Mouse (Mus musculus) C2C12 (cell line): ENCODE data around the gene Zc3h10. TPM values are rescaled to one million over a fixed set of nuclear protein-coding genes. Genes with fewer than 3 reads are reported as not detected.

ENCODE experiments used
- H3K27me3 ChIP-seq: one replicate; pipeline ENCODE4 v1.6.1; 2011; ENCODE audit not compliant: control insufficient read depth, insufficient read depth, insufficient read length
- H3K36me3 ChIP-seq: one replicate; pipeline ENCODE4 v1.6.1; 2011; ENCODE audit not compliant: control insufficient read depth, insufficient read depth
- H3K4me3 ChIP-seq: one replicate; pipeline ENCODE4 v1.5.1; 2011; ENCODE audit warnings: mild to moderate bottlenecking, control low read depth; ENCODE audit not compliant: poor library complexity, insufficient read depth, severe bottlenecking
- H3K79me2 ChIP-seq: one replicate; pipeline ENCODE4 v1.6.1; 2011; ENCODE audit not compliant: control insufficient read depth, insufficient read depth
- H3K79me3 ChIP-seq: one replicate; pipeline ENCODE4 v1.6.1; 2011; ENCODE audit warnings: low read depth, control low read depth
- H3ac ChIP-seq: one replicate; pipeline ENCODE3; 2011; ENCODE audit warnings: low read depth; ENCODE audit not compliant: control insufficient read depth, insufficient read length
- CEBPB ChIP-seq: IDR thresholded peaks from one replicate; pipeline ENCODE4 v1.6.1; 2011; ENCODE audit warnings: low read depth, mild to moderate bottlenecking, control low read depth, moderate library complexity
- CTCF ChIP-seq: IDR thresholded peaks from one replicate; pipeline ENCODE4 v1.5.1; 2011; ENCODE audit not compliant: control insufficient read depth, insufficient read depth, insufficient read length
- FOSL1 ChIP-seq: IDR thresholded peaks from one replicate; pipeline ENCODE4 v1.8.0; 2011; ENCODE audit warnings: mild to moderate bottlenecking, low read length; ENCODE audit not compliant: poor library complexity, insufficient read depth, severe bottlenecking
- MAX ChIP-seq: IDR thresholded peaks from one replicate; pipeline ENCODE4 v1.6.1; 2011; ENCODE audit warnings: mild to moderate bottlenecking, control low read depth
- MYOD1 ChIP-seq: IDR thresholded peaks from one replicate; pipeline ENCODE4 v1.6.1; 2011; ENCODE audit warnings: low read depth; ENCODE audit not compliant: control insufficient read depth, insufficient read length
- MYOG ChIP-seq: IDR thresholded peaks from one replicate; pipeline ENCODE4 v1.6.1; 2011; ENCODE audit not compliant: control insufficient read depth, insufficient read length; ENCODE audit errors: extremely low read depth
- USF1 ChIP-seq: IDR thresholded peaks from one replicate; pipeline ENCODE4 v1.6.1; 2011; ENCODE audit warnings: low read depth, mild to moderate bottlenecking, control low read depth, moderate library complexity
- polyA plus RNA-seq: library from polyadenylated mRNA; unstranded; fragments of >200 nt; fragmentation: generic; extraction: Trizol; gene quantifications from one replicate; pipeline ENCODE4 v1.2.1, GENCODE M21; 2012; ENCODE audit warnings: missing spikeins

Gene Zc3h10
- polyA plus RNA-seq, 1 experiment = 13.0 TPM

GRCm38 (mm10) chr10:128583644-128584043, 36.1 kb upstream of the Zc3h10 start:
- H3K4me3 ChIP-seq = no peak overlapping the region
- TF ChIP-seq MYOD1 (no peak), CEBPB (no peak), MAX (no peak), USF1 (no peak), CTCF (no peak), FOSL1 (no peak), MYOG (no peak)
- no peak overlapping the region for H3ac ChIP-seq

GRCm38 (mm10) chr10:128579731-128580130, 32.2 kb upstream of the Zc3h10 start:
- Histone ChIP-seq H3K79me3 (no peaks in the 10 kb centered on the region), H3ac (no peak overlapping the region), H3K4me3 (no peak overlapping the region), H3K79me2 (no peaks in the 10 kb centered on the region), H3K27me3 (no peaks in the 10 kb centered on the region), H3K36me3 (no peaks in the 10 kb centered on the region)
- no peak for TF ChIP-seq CEBPB
- TF ChIP-seq FOSL1 = no peak
- no peak for TF ChIP-seq CTCF
- TF ChIP-seq MYOG = no peak
- no peak for TF ChIP-seq MYOD1
- TF ChIP-seq USF1 = no peak
- no peak for TF ChIP-seq MAX

More at GRCm38 (mm10) chr10:128583644-128584043, 36.1 kb upstream of the Zc3h10 start:
- Histone ChIP-seq H3K36me3 (no peaks in the 10 kb centered on the region), H3K27me3 (no peaks in the 10 kb centered on the region), H3K79me2 (no peaks in the 10 kb centered on the region), H3K79me3 (no peaks in the 10 kb centered on the region)

- H3K79me2 ChIP-seq = no peaks in the 10 kb centered on the region
- no peaks in the 10 kb centered on the region for H3K79me3 ChIP-seq
- no peak overlapping the region for H3ac ChIP-seq
- no peak for TF ChIP-seq MYOG
- TF ChIP-seq MYOD1 = no peak
- no peak for TF ChIP-seq MAX
- TF ChIP-seq CTCF = no peak
- no peak for TF ChIP-seq FOSL1
- TF ChIP-seq USF1 = no peak
- no peak for TF ChIP-seq CEBPB
- no peak overlapping the region for H3K4me3 ChIP-seq
- H3K36me3 ChIP-seq = no peaks in the 10 kb centered on the region
- H3K27me3 ChIP-seq = no peaks in the 10 kb centered on the region
These were observed 31.7 kb upstream of the Zc3h10 start for GRCm38 (mm10) chr10:128579298-128579697.

GRCm38 (mm10) chr10:128578330-128578729, 30.8 kb upstream of the Zc3h10 start:
- TF ChIP-seq CTCF = no peak
- no peak for TF ChIP-seq CEBPB
- no peak for TF ChIP-seq MYOD1
- no peak for TF ChIP-seq MAX
- no peak for TF ChIP-seq MYOG
- no peak for TF ChIP-seq FOSL1
- no peak for TF ChIP-seq USF1
- no peaks in the 10 kb centered on the region for H3K27me3 ChIP-seq

GRCm38 (mm10) chr10:128575063-128575462, 27.5 kb upstream of the Zc3h10 start:
- Histone ChIP-seq H3K79me3 (no peaks in the 10 kb centered on the region), H3K79me2 (no peaks in the 10 kb centered on the region), H3K36me3 (no peaks in the 10 kb centered on the region), H3K27me3 (no peaks in the 10 kb centered on the region), H3ac (no peak overlapping the region), H3K4me3 (no peak overlapping the region)
- no peak for TF ChIP-seq USF1
- no peak for TF ChIP-seq MYOD1
- TF ChIP-seq CTCF = no peak
- TF ChIP-seq MAX = no peak
- TF ChIP-seq FOSL1 = no peak
- no peak for TF ChIP-seq MYOG
- TF ChIP-seq CEBPB = no peak

More at GRCm38 (mm10) chr10:128578330-128578729, 30.8 kb upstream of the Zc3h10 start:
- no peaks in the 10 kb centered on the region for H3K79me2 ChIP-seq
- H3ac ChIP-seq = no peak overlapping the region
- H3K4me3 ChIP-seq = no peak overlapping the region
- no peaks in the 10 kb centered on the region for H3K36me3 ChIP-seq
- H3K79me3 ChIP-seq = no peaks in the 10 kb centered on the region
